ENCODE assay signal across 9 mouse cellular contexts in the genomic region with DNA sequence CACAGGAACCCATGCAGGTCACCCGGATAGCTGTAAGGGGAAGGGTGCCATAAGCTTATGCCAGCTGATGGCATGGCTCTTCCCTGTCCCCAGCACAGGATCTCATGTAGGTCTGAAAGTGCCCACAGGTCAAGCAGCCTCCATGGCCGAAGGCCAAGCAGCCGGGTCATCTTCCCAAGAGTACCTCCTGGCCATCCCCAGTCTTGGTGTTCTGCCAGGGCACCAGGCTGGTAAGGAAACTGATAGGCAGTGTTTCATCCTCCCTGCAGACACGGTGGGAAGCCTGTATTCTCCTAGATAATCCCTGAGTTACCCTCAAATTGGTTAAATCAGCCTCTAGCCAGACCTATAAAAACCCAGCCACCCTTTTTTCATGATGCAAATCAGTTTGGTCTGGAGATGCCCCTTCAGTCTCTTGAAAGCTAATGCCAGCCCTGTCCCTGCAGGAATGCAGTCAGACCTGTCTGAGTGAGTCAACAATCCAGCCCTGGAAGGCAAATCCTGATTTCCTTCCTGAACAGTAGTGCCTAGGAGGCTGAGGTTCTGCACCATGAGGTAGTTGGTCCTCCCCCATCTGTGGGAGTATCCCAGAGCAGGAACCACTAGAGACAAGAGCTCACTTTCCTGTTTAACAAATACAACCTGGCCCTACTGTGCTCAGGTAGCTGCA. TPM values are rescaled to one million over a fixed set of nuclear protein-coding genes. Genes with fewer than 3 reads are reported as not detected.
DNase-seq lines count a peak whose midpoint lies in the region; ATAC-seq and TF ChIP-seq lines count a peak whose summit lies in the region.
"Had no signal": no experiment of that assay in that cellular context is flagged by ENCODE, and none has a peak within 500 bp of the region (broad histone marks: within the 10 kb centered on the region; RNA-seq: fewer than 3 reads in every experiment).

No protein-coding gene starts in this region.

- H3K4me2 ChIP-seq in intestine, embryonic 16.5 days (ENCODE audit: low read depth, low read length), result no peak overlapping the region
- no peak overlapping the region for H3K4me2 ChIP-seq in midbrain, embryonic 13.5 days (replicated peaks)
- H3K4me2 ChIP-seq: liver, embryonic 13.5 days had no signal

- H3K4me3 ChIP-seq in bone marrow macrophage, adult 2 months (ENCODE audit: insufficient read depth, low read length), result no peak overlapping the region
- H3K4me3 ChIP-seq in intestine, embryonic 16.5 days (ENCODE audit: low read length), result no peak overlapping the region
- H3K4me3 ChIP-seq in midbrain, embryonic 13.5 days (replicated peaks), result no peak overlapping the region
- H3K4me3 ChIP-seq: liver, embryonic 13.5 days had no signal

- H3K27ac ChIP-seq in bone marrow macrophage, adult 2 months (ENCODE audit: insufficient read depth, low read depth, low read length), result peak overlapping the region; percentile 63; the same call in 1 of the 2 replicates
- peak overlapping the region; percentile 33 for H3K27ac ChIP-seq in intestine, embryonic 16.5 days (ENCODE audit: low read length)
- no peak overlapping the region for H3K27ac ChIP-seq in midbrain, embryonic 13.5 days
- H3K27ac ChIP-seq: liver, embryonic 13.5 days had no signal

- no peak for TF ChIP-seq POLR2A in bone marrow macrophage, adult 2 months (IDR thresholded peaks at IDR 0.05; ENCODE audit: borderline replicate concordance, low read depth, low read length)

- TF ChIP-seq CTCF in bone marrow macrophage, adult 2 months (IDR thresholded peaks at IDR 0.05; ENCODE audit: low read depth, low read length), result no peak

- DNase-seq in embryo, embryonic 10 days (ENCODE audit: low spot score), result peak; percentile 38
- no peak for DNase-seq in embryo, embryonic 9.5 days (ENCODE audit: extremely low spot score)
- DNase-seq in lung, postnatal 25 days (ENCODE audit: low spot score), result peak; percentile 91
- DNase-seq in layer of hippocampus, adult 8-10 months (ENCODE audit: low spot score in 2 of 2), result no peak
- DNase-seq: liver, embryonic 13.5 days had no signal

- WGBS in intestine, embryonic 16.5 days, result 51% methylated on average over 4 of the region's 4 CpGs
- WGBS in midbrain, embryonic 13.5 days, result 69% methylated on average over 4 of the region's 4 CpGs

- no peaks in the 10 kb centered on the region for H3K36me3 ChIP-seq in intestine, embryonic 16.5 days (ENCODE audit: control insufficient read depth, insufficient read depth, low read length)
- peaks cover 5% of the 10 kb centered on the region; the same call in 1 of the 2 replicates for H3K36me3 ChIP-seq in midbrain, embryonic 13.5 days

- H3K9me3 ChIP-seq in intestine, embryonic 16.5 days (ENCODE audit: control insufficient read depth, low read length), result no peaks in the 10 kb centered on the region
- H3K9me3 ChIP-seq in midbrain, embryonic 13.5 days, result no peaks in the 10 kb centered on the region
- H3K9me3 ChIP-seq: liver, embryonic 13.5 days had no signal

- peaks cover 21% of the 10 kb centered on the region for H3K4me1 ChIP-seq in bone marrow macrophage, adult 2 months (ENCODE audit: control insufficient read depth, insufficient read depth, low read length)
- H3K4me1 ChIP-seq in intestine, embryonic 16.5 days (ENCODE audit: control insufficient read depth, insufficient read depth, low read length), result peaks cover 8% of the 10 kb centered on the region
- H3K4me1 ChIP-seq in midbrain, embryonic 13.5 days (replicated peaks), result no peaks in the 10 kb centered on the region

- peak overlapping the region; percentile 15; the same call in 1 of the 2 replicates for H3K9ac ChIP-seq in intestine, embryonic 16.5 days (ENCODE audit: low read depth, low read length)
- no peak overlapping the region for H3K9ac ChIP-seq in midbrain, embryonic 13.5 days (replicated peaks)
- H3K9ac ChIP-seq: liver, embryonic 13.5 days had no signal

- no peaks in the 10 kb centered on the region for H3K27me3 ChIP-seq in intestine, embryonic 16.5 days (replicated peaks; ENCODE audit: control insufficient read depth, insufficient read depth, low read length)
- no peaks in the 10 kb centered on the region for H3K27me3 ChIP-seq in midbrain, embryonic 13.5 days
- H3K27me3 ChIP-seq: liver, embryonic 13.5 days had no signal

- peak; percentile 83 for ATAC-seq in intestine, embryonic 16.5 days
- no peak for ATAC-seq in monocyte, adult 5-6 weeks (replicated peaks; ENCODE audit: insufficient number of reproducible peaks, low FRiP score, low TSS enrichment, poor library complexity, severe bottlenecking)
- no peak for ATAC-seq in midbrain, embryonic 13.5 days

RNA-seq across cellular contexts. Expression of gene Arrdc1, which starts 7.1 kb away (rescaled TPM):
- 97.6 and 102 TPM in 2 replicates for polyA plus RNA-seq in bone marrow macrophage, adult 2 months (2012; ENCODE audit: insufficient read depth, insufficient read length, missing spikeins)
- 99.4 and 102 TPM in 2 replicates for polyA plus RNA-seq in intestine, embryonic 16.5 days (2015; fragmentation: Nextera tagmentation; extraction: Ambion mirVana)
- total RNA-seq in layer of hippocampus, adult 8-10 months (2022), result 10 to 100 TPM; 10.8 to 17.4 (median 17.1) TPM
- total RNA-seq in monocyte, adult 5-6 weeks (2017), result 101 to 175 TPM (median 138 TPM) in 3 replicates
- 19.2 and 19.7 TPM in 2 replicates for polyA plus RNA-seq in midbrain, embryonic 13.5 days (2015; fragmentation: Nextera tagmentation; extraction: Ambion mirVana)

RNA-seq across cellular contexts. Expression of gene Ehmt1, which starts 8.5 kb away (rescaled TPM):
- 29.9 and 32.9 TPM in 2 replicates for polyA plus RNA-seq in bone marrow macrophage, adult 2 months (2012; ENCODE audit: insufficient read depth, insufficient read length, missing spikeins)
- polyA plus RNA-seq in intestine, embryonic 16.5 days (2015; fragmentation: Nextera tagmentation; extraction: Ambion mirVana), result 51.7 and 56.0 TPM in 2 replicates
- total RNA-seq in layer of hippocampus, adult 8-10 months (2022), result 10 to 100 TPM; 54.9 to 75.0 (median 66.8) TPM
- total RNA-seq in monocyte, adult 5-6 weeks (2017), result 41.3 to 96.6 TPM (median 44.9 TPM) in 3 replicates
- 139 and 146 TPM in 2 replicates for polyA plus RNA-seq in midbrain, embryonic 13.5 days (2015; fragmentation: Nextera tagmentation; extraction: Ambion mirVana)

RNA-seq across cellular contexts. Expression of gene Zmynd19, which starts 21.6 kb away (rescaled TPM):
- 6.5 and 7.6 TPM in 2 replicates for polyA plus RNA-seq in bone marrow macrophage, adult 2 months (2012; ENCODE audit: insufficient read depth, insufficient read length, missing spikeins)
- polyA plus RNA-seq in intestine, embryonic 16.5 days (2015; fragmentation: Nextera tagmentation; extraction: Ambion mirVana), result 1.9 and 2.1 TPM in 2 replicates
- total RNA-seq in layer of hippocampus, adult 8-10 months (2022), result 10 to 100 TPM; 31.0 to 38.0 (median 35.3) TPM
- 3.3 to 10.5 TPM (median 7.3 TPM) in 3 replicates for total RNA-seq in monocyte, adult 5-6 weeks (2017)
- polyA plus RNA-seq in midbrain, embryonic 13.5 days (2015; fragmentation: Nextera tagmentation; extraction: Ambion mirVana), result 12.3 and 20.4 TPM in 2 replicates

RNA-seq across cellular contexts. Expression of gene Dph7, which starts 34.3 kb away (rescaled TPM):
- polyA plus RNA-seq in bone marrow macrophage, adult 2 months (2012; ENCODE audit: insufficient read depth, insufficient read length, missing spikeins), result 8.2 and 8.7 TPM in 2 replicates
- 16.9 and 20.6 TPM in 2 replicates for polyA plus RNA-seq in intestine, embryonic 16.5 days (2015; fragmentation: Nextera tagmentation; extraction: Ambion mirVana)
- total RNA-seq in layer of hippocampus, adult 8-10 months (2022), result 10 to 100 TPM; 32.3 to 37.1 (median 35.2) TPM
- 8.6 to 12.9 TPM (median 12.2 TPM) in 3 replicates for total RNA-seq in monocyte, adult 5-6 weeks (2017)
- 36.3 and 41.8 TPM in 2 replicates for polyA plus RNA-seq in midbrain, embryonic 13.5 days (2015; fragmentation: Nextera tagmentation; extraction: Ambion mirVana)

RNA-seq across cellular contexts. Expression of gene Mrpl41, which starts 47.0 kb away (rescaled TPM):
- polyA plus RNA-seq in bone marrow macrophage, adult 2 months (2012; ENCODE audit: insufficient read depth, insufficient read length, missing spikeins), result 30.9 and 31.6 TPM in 2 replicates
- 139 and 143 TPM in 2 replicates for polyA plus RNA-seq in intestine, embryonic 16.5 days (2015; fragmentation: Nextera tagmentation; extraction: Ambion mirVana)
- 10 to 100 TPM; 80.5 to 87.5 (median 85.1) TPM for total RNA-seq in layer of hippocampus, adult 8-10 months (2022)
- 22.5 to 54.3 TPM (median 43.5 TPM) in 3 replicates for total RNA-seq in monocyte, adult 5-6 weeks (2017)
- polyA plus RNA-seq in midbrain, embryonic 13.5 days (2015; fragmentation: Nextera tagmentation; extraction: Ambion mirVana), result 162 and 172 TPM in 2 replicates

Comparison
In these comparisons a context has a peak if more than half of its experiments do, and no peak if none do; other contexts are left out.
1. DNase-seq: peak in embryo, embryonic 10 days (single experiment) and lung, postnatal 25 days (single experiment); none in embryo, embryonic 9.5 days (single experiment) and layer of hippocampus, adult 8-10 months (0 of 2).